Mouse (Mus musculus): ENCODE measurements around the gene Apol10b. TPM values are rescaled to one million over a fixed set of nuclear protein-coding genes. Genes with fewer than 3 reads are reported as not detected.
"Not testable (repeated sequence)": the region's sequence is repeated elsewhere in the genome, so short reads cannot be mapped to it uniquely, and the experiment has no call there.

Apol10b gene
- polyA plus RNA-seq, 1 experiment from 2014 or later, result not detected

DNA sequence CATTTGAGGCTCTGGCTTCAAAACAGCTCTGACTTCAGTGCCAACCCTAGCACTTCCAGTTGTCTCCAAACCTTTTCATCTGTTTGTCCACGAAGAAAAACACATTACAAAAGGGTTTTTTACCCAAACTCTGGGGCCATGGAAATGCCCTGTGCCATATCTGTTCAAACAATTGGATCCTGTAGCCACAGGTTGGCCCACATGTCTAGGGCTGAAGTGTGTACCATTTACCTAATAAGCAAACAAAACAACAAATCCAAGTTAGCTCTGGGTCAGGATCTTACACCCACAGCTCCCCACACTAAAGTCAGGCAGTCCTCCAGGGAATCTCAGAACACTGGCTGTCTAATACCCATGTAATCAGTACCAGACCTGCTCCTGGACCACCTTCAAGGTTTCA, 56.7 kb downstream of the Apol10b start:
- not testable (repeated sequence) for H3K9me3 ChIP-seq (replicated peaks; ENCODE audit: control insufficient read depth, low read length); ATAC-seq; H3K27me3 ChIP-seq (replicated peaks; ENCODE audit: control insufficient read depth, insufficient read depth, low read length); DNase-seq (ENCODE audit: low spot score); H3K27ac ChIP-seq (ENCODE audit: low read depth, low read length); H3K36me3 ChIP-seq (ENCODE audit: control insufficient read depth, insufficient read depth, low read length); H3K4me1 ChIP-seq (ENCODE audit: control insufficient read depth, insufficient read depth, low read length); H3K4me2 ChIP-seq (ENCODE audit: low read length); H3K4me3 ChIP-seq (ENCODE audit: low read depth, low read length); H3K9ac ChIP-seq (ENCODE audit: low read length)
- 39% methylated on average over 1 of the region's 1 CpGs for WGBS

Other genes with a start within 250 kb of the Apol10b start
- gene Apol7a, start 197.0 kb downstream of the Apol10b start, polyA plus RNA-seq (2014; fragmentation: Nextera tagmentation; extraction: Ambion mirVana), result not detected in 2 replicates
- not detected in 2 replicates for gene Apol9a, start 185.0 kb downstream of the Apol10b start, polyA plus RNA-seq (2014; fragmentation: Nextera tagmentation; extraction: Ambion mirVana)
- not detected in 2 replicates for gene Apol7b, start 148.6 kb downstream of the Apol10b start, polyA plus RNA-seq (2014; fragmentation: Nextera tagmentation; extraction: Ambion mirVana)
- not detected in 2 replicates for gene Apol10a, start 119.1 kb downstream of the Apol10b start, polyA plus RNA-seq (2014; fragmentation: Nextera tagmentation; extraction: Ambion mirVana)
- gene Apol11a, start 87.9 kb downstream of the Apol10b start, polyA plus RNA-seq (2014; fragmentation: Nextera tagmentation; extraction: Ambion mirVana), result not detected in 2 replicates
- not detected in 2 replicates for gene Apol7c, start 62.8 kb downstream of the Apol10b start, polyA plus RNA-seq (2014; fragmentation: Nextera tagmentation; extraction: Ambion mirVana)
- not detected in 2 replicates for gene 1700025B11Rik, start 34.2 kb downstream of the Apol10b start, polyA plus RNA-seq (2014; fragmentation: Nextera tagmentation; extraction: Ambion mirVana)
- not detected in 2 replicates for gene Gm36245, start 3.1 kb upstream of the Apol10b start, polyA plus RNA-seq (2014; fragmentation: Nextera tagmentation; extraction: Ambion mirVana)
- not detected in 2 replicates for gene Apol11b, start 47.2 kb upstream of the Apol10b start, polyA plus RNA-seq (2014; fragmentation: Nextera tagmentation; extraction: Ambion mirVana)
- not detected in 2 replicates for gene Apol7e, start 102.7 kb upstream of the Apol10b start, polyA plus RNA-seq (2014; fragmentation: Nextera tagmentation; extraction: Ambion mirVana)
- not detected in 2 replicates for gene Apol9b, start 132.9 kb upstream of the Apol10b start, polyA plus RNA-seq (2014; fragmentation: Nextera tagmentation; extraction: Ambion mirVana)
- 0.06 TPM in 1 of 2 replicates, not detected in the other for gene Apol8, start 160.9 kb upstream of the Apol10b start, polyA plus RNA-seq (2014; fragmentation: Nextera tagmentation; extraction: Ambion mirVana)
- 10.8 and 14.6 TPM in 2 replicates for gene Myh9, start 246.1 kb upstream of the Apol10b start, polyA plus RNA-seq (2014; fragmentation: Nextera tagmentation; extraction: Ambion mirVana)